Mouse (Mus musculus) megakaryocyte, embryonic 14.5 days (primary cell): Measurements from ENCODE around the gene Pcbp2.

Experiments
- FLI1 ChIP-seq: IDR thresholded peaks from 2 replicates; pipeline ENCODE4 v1.6.1; 2012; ENCODE audit warnings: low read length, inconsistent platforms, mixed read lengths
- GATA1 ChIP-seq: IDR thresholded peaks from 3 replicates; pipeline ENCODE4 v1.6.1; 2012; ENCODE audit warnings: mixed read lengths, low read length, inconsistent platforms, borderline replicate concordance

GRCm38 (mm10) chr15:102424657-102425056 lies 45.7 kb upstream of the Pcbp2 start:
- TF ChIP-seq GATA1 = no peak
- no peak for TF ChIP-seq FLI1
